Mouse (Mus musculus) lung, adult 2 months (tissue): ENCODE measurements at regions not wholly inside any gene's neighbourhood (a gene's known extent, or its start where the extent isn't known, plus 50 kb on each side); places are given as distances from the start of the nearest gene placed in this dataset.

Experiments used
- DNase-seq: peaks from one replicate; pipeline ENCODE4 v3.0.0; 2022
- H3K4me1 ChIP-seq: fragments of 200-500 bp; 2 replicates; pipeline ENCODE4 v1.6.1; 2011; ENCODE audit warnings: low read length; ENCODE audit not compliant: control insufficient read depth, insufficient read depth
- H3K4me3 ChIP-seq: fragments of 200-500 bp; replicated peaks from 2 replicates; pipeline ENCODE3; 2011; ENCODE audit warnings: low read depth, mild to moderate bottlenecking, control low read depth, low read length; ENCODE audit errors: extremely low read depth
- CTCF ChIP-seq: fragments of 200-500 bp; IDR thresholded peaks from 2 replicates; pipeline ENCODE4 v1.5.1; 2011; ENCODE audit warnings: mild to moderate bottlenecking, low read length, control low read depth; ENCODE audit not compliant: insufficient read depth
- POLR2A ChIP-seq: fragments of 200-500 bp; IDR thresholded peaks from 2 replicates; pipeline ENCODE4 v1.6.1; 2011; ENCODE audit warnings: low read depth, mild to moderate bottlenecking, control low read depth, low read length, borderline replicate concordance; ENCODE audit errors: extremely low read depth
- WGBS: fragments of 180-500 bp; shearing (Covaris S2); methylation state at CpG from one replicate; pipeline ENCODE4 v1.1.7; 2018; 5-methylcytosine and 5-hydroxymethylcytosine counted together

DNA sequence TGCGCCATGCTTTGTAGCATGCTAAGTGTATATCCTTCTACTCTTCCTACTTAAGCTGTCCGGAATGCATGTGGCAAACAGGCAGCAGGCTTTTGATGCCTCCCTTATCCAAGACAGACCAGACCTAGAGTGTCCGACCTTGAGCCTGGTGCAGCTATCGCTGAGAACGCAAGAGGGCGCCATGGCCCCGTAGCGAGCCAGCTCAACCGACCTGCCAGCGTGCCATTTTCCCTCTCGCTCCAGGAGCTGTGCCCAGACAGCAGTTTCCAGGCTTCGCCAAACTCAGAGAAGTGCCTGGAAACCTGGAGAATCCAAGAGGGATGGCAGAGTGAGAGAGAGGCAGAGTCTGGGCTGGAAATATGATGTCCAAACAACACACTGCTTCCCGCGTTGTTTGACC is 155.8 kb upstream of the Gm12830 start:
- DNase-seq, result peak; percentile 73
- no peak overlapping the region for H3K4me3 ChIP-seq
- 5% methylated on average over 14 of the region's 14 CpGs for WGBS

DNA sequence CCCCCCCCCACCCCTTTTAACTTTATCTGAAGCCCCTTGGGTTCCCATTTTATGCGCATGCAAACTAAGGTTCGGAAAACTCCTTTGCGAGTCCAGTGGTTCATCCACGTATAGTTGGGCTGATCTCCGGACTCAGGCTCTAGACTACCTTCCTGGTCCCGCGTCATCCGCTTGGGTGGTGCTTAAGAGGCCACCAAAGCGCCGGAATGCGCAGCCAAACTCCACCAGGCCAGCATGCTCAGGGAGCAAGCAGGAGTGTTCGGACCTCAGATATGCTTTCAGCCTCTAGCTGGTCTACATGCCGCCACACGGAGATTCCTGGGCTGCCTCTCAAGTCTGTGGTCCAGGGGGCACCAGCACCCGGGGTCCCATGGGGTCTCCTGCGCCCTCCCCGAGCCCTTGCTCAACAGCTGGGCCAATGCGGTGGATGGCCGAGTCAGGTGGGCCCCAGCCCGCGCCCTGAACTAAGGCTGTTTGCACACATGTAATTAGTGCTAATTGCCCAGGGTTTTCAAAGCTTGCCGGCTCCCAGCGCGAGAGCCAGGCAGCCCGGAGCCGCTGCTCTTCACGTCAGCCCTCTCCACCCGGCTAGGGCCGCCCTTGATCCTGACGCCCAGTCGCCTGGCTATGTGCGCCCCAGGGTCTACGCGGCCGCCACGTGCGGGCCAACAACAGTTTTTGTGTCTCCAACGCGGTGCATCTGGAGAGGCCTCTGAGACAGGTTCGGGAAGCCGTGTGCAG is 155.1 kb upstream of the Gm12830 start:
- H3K4me3 ChIP-seq, result no peak overlapping the region
- WGBS, result 26% methylated on average over 41 of the region's 41 CpGs

More for the DNA sequence above, 155.8 kb upstream of the Gm12830 start:
- H3K4me1 ChIP-seq, result no peaks in the 10 kb centered on the region
- TF ChIP-seq POLR2A (no peak), CTCF (peak; percentile 92)

DNA sequence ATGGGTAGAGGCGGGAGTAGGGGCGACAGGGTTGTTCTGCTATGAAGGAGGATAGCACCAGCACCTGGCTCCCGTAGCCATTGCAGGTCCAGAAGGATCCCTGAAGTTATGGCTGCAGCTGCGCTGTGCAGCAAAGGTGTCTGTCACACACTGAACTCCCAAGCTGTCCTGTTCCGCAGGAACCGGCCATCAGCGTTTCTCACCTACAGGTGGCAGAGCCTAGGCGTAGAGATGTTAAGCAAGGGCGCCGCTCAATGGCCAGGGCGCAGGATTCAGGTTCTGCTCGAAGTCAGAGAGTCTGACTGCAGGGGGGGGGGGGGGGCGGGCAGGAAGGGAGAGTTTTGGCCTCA is 154.6 kb upstream of the Gm12830 start:
- WGBS, result 32% methylated on average over 13 of the region's 13 CpGs
- TF ChIP-seq CTCF (no peak), POLR2A (no peak)
- Histone ChIP-seq H3K4me1 (no peaks in the 10 kb centered on the region), H3K4me3 (no peak overlapping the region)
- no peak for DNase-seq

More for the DNA sequence above, 155.1 kb upstream of the Gm12830 start:
- TF ChIP-seq CTCF (no peak), POLR2A (no peak)
- no peak for DNase-seq
- H3K4me1 ChIP-seq, result no peaks in the 10 kb centered on the region

DNA sequence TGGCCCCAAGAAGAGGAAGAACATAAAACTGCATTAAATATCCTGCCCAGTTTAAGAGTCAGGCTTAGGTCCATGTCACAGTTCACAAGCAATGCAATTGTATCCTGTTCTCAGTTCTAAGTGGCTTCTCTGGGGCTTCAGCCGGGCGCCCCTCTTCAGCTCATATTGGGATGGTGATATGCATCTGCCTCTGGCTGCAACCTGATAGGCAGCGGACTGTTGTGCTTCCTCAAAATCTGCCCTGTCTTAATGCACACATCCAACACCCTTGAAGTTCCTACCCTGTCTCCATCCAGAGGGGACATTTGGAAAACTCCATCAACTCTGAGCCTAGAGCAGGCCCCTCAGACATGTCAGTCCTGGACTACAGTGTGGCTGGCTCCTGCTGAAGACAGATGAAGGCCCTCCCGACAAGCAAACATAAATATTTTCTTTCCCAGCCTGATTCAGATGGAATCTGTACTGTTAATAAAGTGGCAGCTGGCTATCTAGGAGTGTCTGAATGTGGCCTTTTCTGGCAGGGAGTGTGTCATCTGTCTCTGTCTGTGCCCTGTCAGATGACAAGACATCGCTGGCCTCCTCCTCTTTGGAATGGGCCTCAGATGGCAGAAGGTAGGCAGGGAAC is 149.3 kb upstream of the Gm12830 start:
- no peaks in the 10 kb centered on the region for H3K4me1 ChIP-seq
- DNase-seq, result no peak
- no peak overlapping the region for H3K4me3 ChIP-seq
- WGBS, result 59% methylated on average over 5 of the region's 5 CpGs
- no peak for TF ChIP-seq POLR2A
- TF ChIP-seq CTCF, result no peak

DNA sequence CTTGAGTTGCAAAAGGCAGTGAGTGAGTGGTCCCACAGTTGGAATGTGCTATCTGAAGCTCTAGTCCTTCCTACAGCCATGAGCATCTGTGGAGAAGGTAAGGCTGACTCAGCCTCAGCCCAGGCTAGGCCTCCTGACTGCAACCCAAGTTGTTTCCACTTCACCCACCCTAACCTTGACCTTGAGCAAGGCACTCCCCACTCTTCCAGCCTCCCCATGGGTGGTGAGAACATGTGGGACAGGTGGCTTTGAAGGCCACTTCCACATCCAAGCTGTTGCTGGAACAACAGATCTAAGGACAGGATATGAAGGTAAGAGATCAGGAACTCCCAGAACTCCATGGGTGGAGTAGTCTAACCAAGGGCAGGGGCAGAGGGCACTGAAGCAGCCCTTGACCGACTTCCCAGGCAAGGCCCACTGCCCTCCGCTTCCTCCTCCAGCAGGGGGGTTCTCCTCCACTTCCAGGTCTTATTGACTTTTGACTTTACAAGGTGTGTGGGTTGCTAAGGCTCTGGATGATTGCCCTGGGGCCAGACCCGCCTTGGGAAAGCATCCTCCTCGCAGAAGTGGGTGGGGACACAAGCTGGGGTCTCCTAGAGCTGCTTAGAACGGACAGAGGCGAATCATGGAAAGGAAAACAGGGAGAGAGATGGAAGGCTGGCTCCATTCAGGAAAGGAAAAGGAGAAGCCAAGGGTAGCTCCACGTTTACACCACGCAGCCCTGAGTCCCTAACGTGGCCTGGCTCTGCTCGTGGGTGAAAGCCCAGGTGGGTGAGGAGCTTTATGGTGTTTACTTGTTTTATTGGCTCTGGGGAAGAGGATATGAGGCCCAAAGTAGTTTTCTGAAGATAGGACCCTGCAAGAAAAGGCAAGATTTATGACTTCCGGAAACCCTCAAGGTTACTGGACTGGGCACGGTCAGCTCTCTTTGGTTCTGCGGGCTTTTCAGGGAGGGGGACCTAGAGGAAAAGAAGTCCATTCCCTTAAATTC is 144.3 kb upstream of the Gm12830 start:
- H3K4me1 ChIP-seq, result no peaks in the 10 kb centered on the region
- no peak for DNase-seq
- TF ChIP-seq POLR2A, result no peak
- no peak for TF ChIP-seq CTCF
- no peak overlapping the region for H3K4me3 ChIP-seq
- 78% methylated on average over 13 of the region's 13 CpGs for WGBS

DNA sequence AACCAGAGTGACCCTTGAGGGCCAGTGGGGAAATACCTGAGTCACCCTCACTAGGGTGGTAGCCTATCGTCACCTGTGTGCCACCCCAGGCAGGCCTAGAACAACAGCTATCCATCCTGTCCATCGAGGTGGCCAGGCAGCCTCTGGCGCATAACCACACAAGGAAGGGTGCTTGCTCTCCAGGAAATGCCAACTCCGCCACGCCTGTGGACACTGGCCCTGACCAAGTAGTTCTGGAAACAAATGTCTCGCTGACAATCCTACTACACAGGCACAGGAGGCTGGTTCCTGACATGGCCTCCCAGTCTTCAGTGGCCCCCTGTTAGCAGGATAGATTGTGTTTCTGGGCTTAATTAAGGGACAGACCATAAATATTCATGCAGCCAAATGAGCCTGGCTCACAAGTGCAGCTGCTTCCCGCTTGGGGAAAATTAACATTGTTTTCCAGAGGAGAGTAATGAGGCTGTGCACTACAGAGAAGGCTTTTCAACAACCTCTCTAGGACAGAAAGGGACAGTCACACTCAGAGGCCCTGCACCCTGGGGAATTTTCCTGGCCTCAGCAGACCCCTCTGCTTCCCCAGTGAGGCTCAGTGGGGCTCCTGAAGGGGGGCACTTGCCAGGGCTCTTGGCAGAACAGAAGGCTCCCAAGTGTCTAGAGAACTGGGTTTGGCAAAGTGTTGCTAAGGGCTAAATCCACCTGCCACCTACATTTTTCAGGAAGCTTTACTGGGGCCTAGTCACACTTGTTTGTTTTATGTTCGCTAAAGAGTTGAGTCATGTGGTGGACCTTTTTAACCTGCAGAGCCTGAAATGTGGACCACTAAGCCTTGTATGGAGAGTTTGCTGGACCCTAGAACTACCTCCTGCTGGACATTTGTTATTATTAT is 143.2 kb upstream of the Gm12830 start:
- TF ChIP-seq POLR2A (no peak), CTCF (no peak)
- Histone ChIP-seq H3K4me1 (no peaks in the 10 kb centered on the region), H3K4me3 (no peak overlapping the region)
- WGBS, result 57% methylated on average over 8 of the region's 8 CpGs
- DNase-seq, result no peak

DNA sequence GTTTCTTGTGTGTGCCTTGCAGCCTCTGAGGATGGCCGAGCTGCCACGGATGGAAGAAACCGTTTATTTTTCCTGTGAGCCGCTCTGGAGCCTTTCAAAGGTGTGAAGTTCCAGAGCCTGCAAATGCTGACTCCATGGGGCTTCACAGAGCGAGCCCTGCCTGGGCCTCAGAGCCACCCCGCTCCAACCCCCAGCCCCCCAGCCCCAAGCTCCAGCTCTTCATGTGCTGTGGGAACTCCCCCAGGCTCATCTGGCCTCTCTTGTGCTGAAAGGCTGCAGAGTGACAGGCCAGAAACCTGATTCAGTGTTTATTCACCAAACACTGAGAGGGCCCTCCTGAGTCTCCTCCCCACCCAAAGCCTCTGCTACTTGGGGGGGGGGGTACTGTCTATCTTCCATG is 141.2 kb upstream of the Gm12830 start:
- 54% methylated on average over 6 of the region's 6 CpGs for WGBS
- Histone ChIP-seq H3K4me1 (no peaks in the 10 kb centered on the region), H3K4me3 (no peak overlapping the region)
- no peak for TF ChIP-seq CTCF
- no peak for TF ChIP-seq POLR2A
- DNase-seq, result no peak

DNA sequence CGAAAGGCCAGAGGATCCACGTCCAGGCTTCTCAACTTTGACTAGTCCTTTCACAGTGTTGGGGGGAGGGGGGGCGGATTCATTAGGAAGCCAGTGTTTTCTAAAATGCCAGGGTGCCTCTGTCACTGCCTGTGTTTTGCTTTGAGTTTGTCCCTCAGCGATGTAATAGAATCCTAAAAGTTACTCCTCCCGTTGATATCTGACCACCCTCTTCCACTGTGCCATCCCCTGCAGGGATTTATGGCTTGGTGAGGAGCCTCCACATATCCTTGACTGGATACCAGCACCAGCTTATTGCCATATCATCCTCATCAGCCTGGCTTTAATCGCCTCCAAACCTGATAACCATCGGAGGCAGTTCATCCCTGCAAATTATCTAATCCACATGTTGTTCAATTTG is 138.6 kb upstream of the Gm12830 start:
- WGBS, result 65% methylated on average over 7 of the region's 7 CpGs
- DNase-seq, result no peak

More for the DNA sequence above, 138.6 kb upstream of the Gm12830 start:
- H3K4me3 ChIP-seq, result no peak overlapping the region
- TF ChIP-seq CTCF, result no peak
- no peak for TF ChIP-seq POLR2A
- no peaks in the 10 kb centered on the region for H3K4me1 ChIP-seq
